Mouse (Mus musculus) kidney, adult 9 months (tissue): Measurements from ENCODE around the gene Adh5.

Experiments used
- DNase-seq: peaks from one replicate; pipeline ENCODE4 v3.0.0; 2022

The Adh5 gene

GRCm38 (mm10) chr3:138442612-138443464, at the start of gene Adh5:
Gene Adh5 (plus strand): TSS chr3:138443093.
- peak; percentile 93 for DNase-seq

DNA sequence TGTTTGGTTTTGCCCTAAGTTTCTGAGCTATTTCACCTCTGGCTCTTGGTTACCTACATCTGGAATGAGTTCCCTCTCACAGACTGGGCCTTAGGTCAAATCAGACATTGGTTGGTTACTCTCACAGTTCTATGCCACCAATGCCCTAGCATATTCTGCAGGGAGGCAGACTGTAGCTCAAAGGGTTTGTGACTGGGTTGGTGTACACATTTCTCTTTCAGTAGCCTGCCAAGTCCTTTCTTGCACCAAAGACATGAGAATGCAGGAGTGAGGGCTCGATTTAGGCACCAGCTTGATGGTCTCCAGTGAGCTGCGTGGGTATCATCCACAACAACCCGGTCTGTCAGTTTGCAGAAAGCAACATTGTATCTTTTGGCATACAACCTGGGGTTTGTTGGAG, 38.0 kb upstream of the Adh5 start:
- no peak for DNase-seq

DNA sequence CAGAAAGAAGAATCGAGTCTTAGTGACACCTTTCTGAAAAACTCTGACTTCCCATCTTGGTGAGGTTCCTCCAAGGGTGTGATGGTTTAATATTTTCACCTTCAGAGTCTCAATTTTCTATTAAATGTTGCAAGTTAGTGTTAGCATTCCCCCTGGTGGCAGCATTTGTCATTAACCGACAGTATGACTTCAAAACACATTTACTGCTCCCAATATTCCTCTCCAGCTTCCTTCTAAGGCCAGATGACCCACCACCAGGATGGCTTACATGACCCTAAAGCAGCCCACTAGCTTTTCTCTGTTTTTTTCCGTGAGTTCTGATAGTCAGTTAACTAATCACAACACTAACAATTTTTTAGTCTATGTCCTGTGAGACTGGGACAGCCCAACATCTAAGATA, 37.6 kb upstream of the Adh5 start:
- peak; percentile 75 for DNase-seq

DNA sequence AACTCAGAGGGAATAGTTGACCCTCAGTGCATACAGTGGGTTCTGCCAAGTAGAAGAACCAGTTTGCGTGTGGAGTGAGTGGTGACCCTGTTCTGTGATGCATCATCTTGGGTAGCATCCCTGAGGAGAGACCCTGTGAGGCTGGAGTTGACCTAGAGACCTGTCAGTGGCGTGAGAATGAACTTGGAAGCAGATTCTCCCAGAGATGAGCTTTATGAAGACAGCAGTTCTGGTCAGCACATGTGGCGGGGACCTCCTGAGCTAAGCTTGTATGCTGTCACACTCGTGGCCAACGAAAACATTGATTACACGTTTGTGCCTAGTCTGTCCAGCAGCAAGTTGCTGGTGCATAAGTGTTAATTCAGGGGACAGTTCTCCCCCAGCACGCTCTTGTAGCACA, 37.1 kb upstream of the Adh5 start:
- no peak for DNase-seq

GRCm38 (mm10) chr3:138407920-138408319, 35.0 kb upstream of the Adh5 start:
- DNase-seq: peak; percentile 19

DNA sequence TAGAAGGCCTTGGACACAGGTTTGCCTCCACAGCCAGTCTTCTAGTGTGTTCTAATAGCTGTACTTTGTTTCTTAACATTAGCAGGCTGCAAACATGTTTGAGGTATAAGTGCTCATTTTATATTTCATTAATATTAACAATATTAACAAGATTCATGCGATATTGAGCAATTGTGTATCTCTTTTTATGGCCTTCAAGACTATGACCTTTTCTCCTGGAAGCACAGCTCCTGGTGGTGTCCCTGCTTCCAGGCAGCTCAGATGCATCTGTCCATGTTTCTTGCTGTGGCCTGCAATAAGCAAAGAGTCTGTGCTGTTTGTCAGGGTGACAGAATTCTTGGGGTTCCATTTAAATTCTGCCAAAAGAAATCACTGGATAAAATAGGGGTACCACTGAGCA, 33.3 kb upstream of the Adh5 start:
- DNase-seq: no peak

GRCm38 (mm10) chr3:138410211-138410610, 32.7 kb upstream of the Adh5 start:
- no peak for DNase-seq

DNA sequence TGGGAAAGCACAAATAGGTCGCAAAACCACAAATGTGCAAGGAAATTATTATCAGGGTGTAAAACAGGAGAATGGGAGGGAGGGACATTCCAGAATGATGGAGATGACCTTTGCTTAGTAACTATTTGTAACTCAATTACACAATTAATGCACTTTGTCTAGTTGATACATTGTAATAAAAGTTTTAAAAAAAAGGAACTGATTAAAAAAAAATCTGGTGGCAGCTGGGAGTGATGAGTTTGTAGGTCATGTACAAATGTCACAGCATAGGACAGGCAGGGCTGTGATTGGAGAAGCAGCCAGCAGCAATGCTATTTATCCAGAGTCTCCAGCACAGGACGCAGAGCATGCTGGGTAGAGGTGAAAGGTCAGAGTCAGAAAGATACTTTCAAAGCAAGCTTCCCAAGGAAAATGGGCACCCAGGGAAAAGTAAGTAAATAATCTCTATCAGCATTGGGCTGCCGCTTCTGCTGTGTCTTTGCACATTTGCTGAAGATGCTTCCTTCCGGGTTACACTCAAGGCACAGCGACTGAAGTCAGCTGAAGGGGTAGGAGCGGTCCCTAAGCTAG, 27.7 kb upstream of the Adh5 start, which contains the start of gene Adh4:
Gene Adh4 (plus strand): TSS at position 346 of the 570 bp plus-strand sequence.
- DNase-seq: peak; percentile 35

GRCm38 (mm10) chr3:138419369-138419768, 23.5 kb upstream of the Adh5 start:
- no peak for DNase-seq

DNA sequence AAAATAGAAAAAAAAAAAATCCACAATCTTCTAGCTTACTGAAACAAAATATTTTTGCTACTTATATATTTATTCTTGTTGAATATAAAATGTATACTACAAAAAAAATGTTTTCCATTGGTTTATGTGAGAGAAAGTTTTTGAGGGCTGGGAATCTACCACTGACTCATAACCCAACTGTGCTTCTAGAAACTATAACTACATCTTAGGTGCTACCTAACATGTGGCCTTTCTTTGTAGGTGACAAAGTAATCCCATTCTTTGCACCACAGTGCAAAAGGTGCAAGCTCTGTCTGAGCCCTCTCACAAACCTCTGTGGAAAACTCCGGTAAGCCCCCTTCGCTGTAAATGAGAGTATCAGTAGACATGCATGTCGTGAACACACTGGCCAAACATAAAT, 22.5 kb upstream of the Adh5 start:
- DNase-seq: no peak

- no peak for DNase-seq
Observed at GRCm38 (mm10) chr3:138423664-138424063, 19.2 kb upstream of the Adh5 start.

DNA sequence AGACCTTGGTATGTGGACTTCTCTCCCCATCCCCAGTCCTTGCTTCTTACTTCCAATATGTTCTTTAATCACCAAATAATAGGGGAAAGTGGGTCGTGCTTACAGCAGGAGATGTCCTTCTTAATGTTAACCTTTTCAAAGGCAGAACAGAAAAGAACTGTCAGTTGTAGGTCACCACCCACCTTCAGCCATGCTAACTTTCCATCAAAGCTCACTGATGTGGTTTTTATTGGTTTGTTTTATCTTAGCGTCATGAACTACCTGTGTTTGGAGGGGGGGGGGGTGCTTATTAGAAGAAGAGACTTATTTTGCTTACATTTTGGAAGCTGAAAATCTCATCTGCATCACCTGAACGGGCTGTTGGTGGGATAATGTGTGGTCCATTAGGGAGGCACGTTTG, 18.6 kb upstream of the Adh5 start:
- DNase-seq: no peak

GRCm38 (mm10) chr3:138430360-138430976, 12.4 kb upstream of the Adh5 start:
- DNase-seq: no peak

DNA sequence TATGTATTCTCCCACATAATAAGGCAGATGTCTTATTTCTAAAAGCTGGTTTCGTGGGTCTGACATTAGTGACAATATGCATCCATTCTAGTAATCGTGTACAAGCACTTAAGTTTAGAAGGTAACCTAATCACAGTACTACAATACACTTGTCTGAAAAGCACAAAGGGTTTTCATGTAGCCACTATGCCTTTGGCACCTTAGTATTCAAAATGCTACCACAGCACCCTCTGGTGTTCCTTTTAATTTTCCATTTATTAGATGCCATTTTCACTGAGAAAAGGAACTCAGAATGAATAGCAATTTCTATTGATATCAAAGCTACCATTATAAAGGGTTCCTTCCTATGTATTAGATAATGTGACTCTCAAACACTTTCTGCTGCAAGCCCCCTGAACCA, 11.1 kb upstream of the Adh5 start:
- peak; percentile 60 for DNase-seq

GRCm38 (mm10) chr3:138438716-138439115, 4.2 kb upstream of the Adh5 start:
- no peak for DNase-seq

DNA sequence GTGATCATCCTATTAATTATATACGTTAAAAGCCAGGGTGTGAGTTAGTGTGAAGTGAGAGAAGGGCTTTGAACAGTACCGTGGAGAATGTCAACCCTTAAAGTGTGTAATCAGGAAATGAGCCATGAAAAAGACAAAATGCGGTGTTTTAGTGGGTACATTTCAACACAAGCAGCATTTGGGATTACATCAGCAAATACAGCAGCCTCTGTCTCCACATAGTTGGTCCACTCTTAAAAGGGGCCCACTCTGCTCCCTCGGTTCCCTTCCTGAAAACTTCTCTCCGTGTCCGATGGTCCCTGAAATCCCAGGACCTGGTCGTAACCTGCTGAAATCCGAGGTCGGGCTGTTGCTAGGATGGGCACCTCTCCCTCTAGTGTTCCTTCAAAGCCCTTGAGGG, 690 bp upstream of the Adh5 start:
- no peak for DNase-seq

- DNase-seq: no peak
Observed at GRCm38 (mm10) chr3:138443465-138443771, 525 bp downstream of the Adh5 start.

- peak; percentile 76 for DNase-seq
Observed at GRCm38 (mm10) chr3:138448077-138448860, 5.4 kb downstream of the Adh5 start.

- DNase-seq: no peak
Observed at GRCm38 (mm10) chr3:138452169-138452568, 9.3 kb downstream of the Adh5 start.

DNA sequence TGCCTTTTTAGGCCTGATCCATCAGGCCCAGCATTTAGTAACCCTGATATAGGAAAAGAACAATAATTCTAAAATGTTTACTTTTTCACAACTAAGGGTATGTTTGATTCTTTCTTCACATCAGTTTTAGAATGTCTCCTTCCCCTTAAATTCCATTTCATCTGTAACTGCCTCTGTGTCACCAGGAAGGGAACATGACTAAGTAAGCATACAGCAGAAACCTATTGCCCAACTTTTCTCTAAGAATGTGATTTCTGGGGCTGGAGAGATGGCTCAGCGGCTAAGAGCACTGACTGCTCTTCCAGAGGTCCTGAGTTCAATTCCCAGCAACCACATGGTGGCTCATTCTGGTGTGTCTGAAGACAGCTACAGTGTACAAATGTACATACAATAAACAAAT, 11.3 kb downstream of the Adh5 start:
- DNase-seq: no peak

DNA sequence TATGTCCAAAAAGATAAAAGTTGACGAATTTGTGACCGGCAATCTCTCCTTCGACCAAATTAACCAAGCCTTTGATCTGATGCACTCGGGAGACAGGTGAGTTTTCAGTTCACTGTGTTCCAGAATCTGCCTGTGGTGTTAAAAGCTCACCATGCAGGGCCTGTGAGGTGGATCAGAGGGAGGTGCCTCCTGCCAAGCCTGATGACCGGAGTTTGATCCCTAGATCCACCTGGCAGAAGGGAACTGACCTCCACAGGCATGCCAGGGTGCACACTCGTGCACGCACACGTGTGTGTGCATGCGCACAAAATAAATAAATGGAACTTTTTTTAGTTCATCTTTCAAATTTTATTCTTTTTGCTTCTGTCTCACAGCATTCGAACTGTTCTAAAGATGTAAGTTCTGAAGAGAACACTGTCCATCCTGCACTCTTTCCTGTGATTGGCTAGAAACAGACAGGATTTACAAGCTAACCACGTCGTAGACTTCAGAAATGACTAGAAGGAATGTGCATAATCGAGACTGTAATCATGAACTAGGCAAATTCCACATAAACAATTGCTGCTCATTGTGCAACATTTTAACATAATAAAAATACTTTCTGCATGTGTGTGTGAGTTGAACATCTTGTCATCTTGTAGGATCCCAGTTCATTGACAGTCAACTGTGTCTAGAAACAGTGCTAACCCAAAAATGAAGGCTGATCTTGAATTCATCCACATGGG, 12.0 kb downstream of the Adh5 start:
- peak; percentile 78 for DNase-seq

DNA sequence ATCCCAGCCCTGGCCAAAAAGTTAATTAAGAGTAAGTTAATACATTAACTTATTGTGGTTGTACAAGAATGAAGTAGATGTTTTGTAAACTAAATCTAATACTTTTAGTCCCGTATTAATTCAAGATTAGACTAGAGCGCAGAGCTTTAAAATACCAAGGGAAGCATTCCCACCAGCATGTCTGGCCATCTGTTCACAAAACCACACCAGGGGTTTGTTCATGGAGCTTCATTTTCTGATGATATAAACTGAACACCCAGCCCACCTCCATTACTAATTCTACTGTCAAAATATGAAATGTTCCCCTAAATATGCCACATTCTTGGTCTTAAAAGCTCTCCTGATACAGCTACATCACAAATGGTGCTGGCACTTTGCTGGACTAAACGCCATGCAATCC, 15.5 kb downstream of the Adh5 start:
- DNase-seq: no peak

DNA sequence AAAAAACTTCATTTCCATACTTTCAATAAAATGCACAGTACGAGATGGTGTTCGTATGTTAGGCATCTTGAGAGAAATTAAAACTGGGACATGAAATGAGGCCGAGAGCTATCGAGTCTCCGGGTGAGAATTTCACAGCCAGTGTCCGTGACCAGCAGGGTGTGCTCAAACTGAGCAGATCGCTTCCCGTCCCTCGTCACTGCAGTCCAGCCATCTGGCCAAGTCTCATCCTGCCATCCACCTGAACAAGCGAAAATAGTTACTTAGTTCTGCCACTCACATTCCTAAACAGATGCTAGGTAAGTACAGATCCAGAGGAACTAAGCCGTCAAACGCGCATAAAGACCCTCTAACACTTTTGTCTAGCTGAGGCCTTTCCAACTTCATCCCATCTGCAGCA, 17.4 kb downstream of the Adh5 start:
- no peak for DNase-seq
